Mouse (Mus musculus): ENCODE measurements around the gene Olfr420. TPM values are rescaled to one million over a fixed set of nuclear protein-coding genes. Genes with fewer than 3 reads are reported as not detected.

Gene Olfr420
- not detected in 2 replicates for polyA plus RNA-seq (2015; fragmentation: Nextera tagmentation; extraction: Ambion mirVana)

- no peak within 1 kb of the TSS for H3K9ac ChIP-seq
- no peaks in the 10 kb centered on the region for H3K27me3 ChIP-seq
- no peak within 1 kb of the TSS for H3K4me2 ChIP-seq (replicated peaks)
- H3K9me3 ChIP-seq: no peaks in the 10 kb centered on the region
- H3K4me3 ChIP-seq: no peak within 1 kb of the TSS
- 85% methylated on average over 1 of the region's 1 CpGs for WGBS
- no peak within 1 kb of the TSS for H3K27ac ChIP-seq
- H3K36me3 ChIP-seq: no peaks in the 10 kb centered on the region
- no peaks in the 10 kb centered on the region for H3K4me1 ChIP-seq
- ATAC-seq (ENCODE audit: low FRiP score, low read depth): no peak
Measured at GRCm38 (mm10) chr1:174155333-174155732, at the start of gene Olfr420. Gene Olfr420, plus strand, starts transcription at chr1:174155633.

GRCm38 (mm10) chr1:174121062-174121461 is 34.4 kb upstream of the Olfr420 start, which contains the start of gene Olfr231:
Gene Olfr231, minus strand, starts transcription at chr1:174121162.
- no peak within 1 kb of the TSS for H3K9ac ChIP-seq
- no peaks in the 10 kb centered on the region for H3K9me3 ChIP-seq
- H3K27ac ChIP-seq: no peak within 1 kb of the TSS
- no peak for ATAC-seq (ENCODE audit: low FRiP score, low read depth)
- no peak within 1 kb of the TSS for H3K4me2 ChIP-seq (replicated peaks)
- H3K27me3 ChIP-seq: no peaks in the 10 kb centered on the region
- H3K36me3 ChIP-seq: no peaks in the 10 kb centered on the region
- 50% methylated on average over 2 of the region's 2 CpGs for WGBS
- H3K4me3 ChIP-seq: no peak within 1 kb of the TSS
- H3K4me1 ChIP-seq: no peaks in the 10 kb centered on the region

DNA sequence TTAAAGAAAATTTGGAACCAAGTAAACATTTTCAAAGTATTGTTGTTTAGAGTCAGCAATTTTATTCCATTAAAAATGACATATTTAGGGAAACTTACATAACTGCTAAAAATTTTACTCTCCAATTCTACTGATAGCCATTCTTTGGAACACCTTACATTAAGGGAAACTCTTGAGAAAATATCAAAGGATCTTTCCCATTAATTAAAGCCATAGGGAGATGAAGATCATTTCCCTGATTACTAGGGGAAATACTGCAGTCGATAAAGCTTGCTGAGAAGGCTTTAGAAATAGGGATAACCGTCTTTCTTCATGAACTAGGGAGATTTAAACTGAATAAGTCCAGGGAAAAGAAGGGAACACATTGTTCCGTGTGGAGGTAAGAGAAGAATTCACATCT is 24.2 kb upstream of the Olfr420 start, which contains the start of gene Olfr424:
TSS of gene Olfr424 (plus strand) at position 301 of the 400 bp plus-strand sequence.
- Histone ChIP-seq H3K9ac (no peak within 1 kb of the TSS), H3K27me3 (no peaks in the 10 kb centered on the region), H3K27ac (no peak within 1 kb of the TSS), H3K36me3 (no peaks in the 10 kb centered on the region), H3K4me1 (no peaks in the 10 kb centered on the region), H3K9me3 (no peaks in the 10 kb centered on the region), H3K4me2 (replicated peaks) (no peak within 1 kb of the TSS), H3K4me3 (no peak within 1 kb of the TSS)
- 72% methylated on average over 3 of the region's 3 CpGs for WGBS
- ATAC-seq (ENCODE audit: low FRiP score, low read depth): no peak

- H3K27me3 ChIP-seq: no peaks in the 10 kb centered on the region
- no peak overlapping the region for H3K9ac ChIP-seq
- no peaks in the 10 kb centered on the region for H3K9me3 ChIP-seq
- H3K4me1 ChIP-seq: no peaks in the 10 kb centered on the region
- no peaks in the 10 kb centered on the region for H3K36me3 ChIP-seq
- no peak for ATAC-seq (ENCODE audit: low FRiP score, low read depth)
- no peak overlapping the region for H3K27ac ChIP-seq
- H3K4me2 ChIP-seq (replicated peaks): no peak overlapping the region
- H3K4me3 ChIP-seq: no peak overlapping the region
- 58% methylated on average over 3 of the region's 3 CpGs for WGBS
Measured at GRCm38 (mm10) chr1:174131999-174132398, 23.4 kb upstream of the Olfr420 start.

GRCm38 (mm10) chr1:174141384-174141783 is 14.0 kb upstream of the Olfr420 start:
- Histone ChIP-seq H3K27me3 (no peaks in the 10 kb centered on the region), H3K4me2 (replicated peaks) (no peak overlapping the region), H3K4me1 (no peaks in the 10 kb centered on the region), H3K9me3 (no peaks in the 10 kb centered on the region), H3K36me3 (no peaks in the 10 kb centered on the region), H3K9ac (no peak overlapping the region), H3K4me3 (no peak overlapping the region), H3K27ac (no peak overlapping the region)
- no peak for ATAC-seq (ENCODE audit: low FRiP score, low read depth)
- 72% methylated on average over 2 of the region's 2 CpGs for WGBS

DNA sequence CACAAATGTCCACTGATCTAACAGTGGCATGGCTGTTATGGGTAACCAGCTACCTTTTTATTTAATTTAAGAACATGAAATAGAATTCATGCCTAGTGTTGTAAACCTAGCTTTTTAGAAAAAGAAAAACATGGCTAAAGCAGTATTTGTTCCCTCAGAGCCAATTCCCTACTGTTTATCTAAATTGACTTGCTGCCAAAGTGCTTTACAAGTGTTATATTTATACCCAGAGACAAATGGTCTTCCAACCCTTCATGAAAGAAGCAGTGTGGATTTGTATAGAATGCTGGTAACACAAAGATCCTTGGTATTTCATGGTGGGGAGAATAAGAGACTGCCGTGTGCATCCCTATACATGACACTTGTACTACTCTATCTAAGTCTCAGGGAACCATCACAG is 8.7 kb upstream of the Olfr420 start:
- WGBS: 93% methylated on average over 1 of the region's 1 CpGs
- H3K27ac ChIP-seq: no peak overlapping the region
- H3K27me3 ChIP-seq: no peaks in the 10 kb centered on the region
- no peak overlapping the region for H3K4me2 ChIP-seq (replicated peaks)
- no peaks in the 10 kb centered on the region for H3K4me1 ChIP-seq
- H3K9ac ChIP-seq: no peak overlapping the region
- no peak for ATAC-seq (ENCODE audit: low FRiP score, low read depth)
- H3K4me3 ChIP-seq: no peak overlapping the region
- H3K36me3 ChIP-seq: no peaks in the 10 kb centered on the region
- H3K9me3 ChIP-seq: no peaks in the 10 kb centered on the region

- ATAC-seq (ENCODE audit: low FRiP score, low read depth): no peak
- no peaks in the 10 kb centered on the region for H3K27me3 ChIP-seq
- no peak overlapping the region for H3K27ac ChIP-seq
- H3K4me3 ChIP-seq: no peak overlapping the region
- no peaks in the 10 kb centered on the region for H3K9me3 ChIP-seq
- WGBS: 84% methylated on average over 2 of the region's 2 CpGs
- no peak overlapping the region for H3K9ac ChIP-seq
- no peak overlapping the region for H3K4me2 ChIP-seq (replicated peaks)
- H3K4me1 ChIP-seq: no peaks in the 10 kb centered on the region
- H3K36me3 ChIP-seq: no peaks in the 10 kb centered on the region
Measured at GRCm38 (mm10) chr1:174149289-174149688, 6.1 kb upstream of the Olfr420 start.

GRCm38 (mm10) chr1:174157622-174158021 is 2.2 kb downstream of the Olfr420 start:
- Histone ChIP-seq H3K4me3 (no peak overlapping the region), H3K9me3 (no peaks in the 10 kb centered on the region)
- WGBS: 86% methylated on average over 3 of the region's 3 CpGs

DNA sequence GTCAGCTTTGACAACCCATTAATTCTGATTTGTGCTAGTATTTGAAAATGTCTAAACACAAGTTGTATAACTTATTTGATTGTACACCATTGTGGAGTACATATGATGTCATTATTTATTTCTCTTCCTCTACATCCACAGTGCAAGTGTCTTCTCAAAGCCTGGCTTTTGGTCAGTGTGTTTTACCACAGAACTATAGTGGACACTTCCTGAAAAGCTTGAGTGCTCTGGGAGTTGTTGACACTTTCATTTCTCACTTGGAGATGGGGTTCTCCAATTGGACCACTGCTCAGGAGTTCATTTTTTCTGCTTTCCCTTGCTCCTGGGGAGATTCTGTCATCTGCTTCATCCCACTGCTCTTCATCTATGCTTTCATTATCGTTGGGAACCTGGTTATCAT is 3.1 kb downstream of the Olfr420 start:
- H3K4me2 ChIP-seq (replicated peaks): no peak overlapping the region
- 76% methylated on average over 1 of the region's 1 CpGs for WGBS

More at GRCm38 (mm10) chr1:174157622-174158021, 2.2 kb downstream of the Olfr420 start:
- Histone ChIP-seq H3K9ac (no peak overlapping the region), H3K27ac (no peak overlapping the region), H3K4me1 (no peaks in the 10 kb centered on the region), H3K4me2 (replicated peaks) (no peak overlapping the region), H3K27me3 (no peaks in the 10 kb centered on the region), H3K36me3 (no peaks in the 10 kb centered on the region)
- no peak for ATAC-seq (ENCODE audit: low FRiP score, low read depth)

DNA sequence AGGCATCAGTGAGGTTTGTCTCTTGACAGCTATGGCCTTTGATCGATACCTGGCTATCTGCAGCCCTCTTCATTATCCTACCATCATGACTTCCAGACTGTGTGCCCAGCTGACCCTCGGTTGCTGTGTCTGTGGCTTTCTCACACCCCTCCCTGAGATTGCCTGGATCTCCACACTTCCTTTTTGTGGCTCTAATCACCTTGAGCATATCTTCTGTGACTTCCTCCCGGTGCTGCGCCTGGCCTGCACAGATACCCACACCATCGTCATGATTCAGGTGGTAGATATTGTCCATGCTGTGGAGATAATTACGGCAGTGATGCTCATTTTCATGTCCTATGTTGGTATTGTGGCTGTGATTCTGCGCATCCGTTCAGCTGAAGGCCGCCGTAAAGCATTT is 3.7 kb downstream of the Olfr420 start:
- ATAC-seq (ENCODE audit: low FRiP score, low read depth): no peak
- WGBS: 83% methylated on average over 10 of the region's 10 CpGs
- no peak overlapping the region for H3K4me2 ChIP-seq (replicated peaks)
- H3K4me3 ChIP-seq: no peak overlapping the region
- H3K9me3 ChIP-seq: no peaks in the 10 kb centered on the region
- H3K4me1 ChIP-seq: no peaks in the 10 kb centered on the region
- H3K27ac ChIP-seq: no peak overlapping the region
- no peaks in the 10 kb centered on the region for H3K27me3 ChIP-seq
- no peaks in the 10 kb centered on the region for H3K36me3 ChIP-seq
- no peak overlapping the region for H3K9ac ChIP-seq

More for the DNA sequence above, 3.1 kb downstream of the Olfr420 start:
- Histone ChIP-seq H3K9me3 (no peaks in the 10 kb centered on the region), H3K4me3 (no peak overlapping the region), H3K4me1 (no peaks in the 10 kb centered on the region), H3K9ac (no peak overlapping the region), H3K27me3 (no peaks in the 10 kb centered on the region), H3K36me3 (no peaks in the 10 kb centered on the region), H3K27ac (no peak overlapping the region)
- ATAC-seq (ENCODE audit: low FRiP score, low read depth): no peak

DNA sequence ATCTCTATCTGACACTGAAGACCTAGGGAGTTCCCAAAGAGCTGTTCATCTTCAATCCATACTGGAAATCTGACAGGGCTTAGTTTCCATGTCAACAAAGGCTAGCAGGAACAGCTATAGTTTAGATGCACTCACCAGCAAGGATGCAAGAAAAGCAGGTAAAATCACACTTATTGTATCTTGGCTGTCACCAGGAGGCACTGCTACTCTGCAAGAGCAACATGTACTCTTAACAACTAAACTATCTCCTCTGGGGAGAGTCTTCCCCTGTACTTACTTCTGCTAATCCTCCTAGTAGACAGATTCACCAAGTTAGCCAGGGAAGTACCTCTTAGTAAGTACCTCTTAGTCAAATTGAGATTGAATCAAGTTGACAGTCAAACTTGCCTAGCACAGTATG is 13.6 kb downstream of the Olfr420 start:
- Histone ChIP-seq H3K4me3 (no peak overlapping the region), H3K27me3 (no peaks in the 10 kb centered on the region), H3K4me1 (no peaks in the 10 kb centered on the region), H3K27ac (no peak overlapping the region), H3K36me3 (no peaks in the 10 kb centered on the region), H3K9me3 (no peaks in the 10 kb centered on the region), H3K9ac (no peak overlapping the region), H3K4me2 (replicated peaks) (no peak overlapping the region)
- ATAC-seq (ENCODE audit: low FRiP score, low read depth): no peak

GRCm38 (mm10) chr1:174170706-174171501 is 15.5 kb downstream of the Olfr420 start:
- ATAC-seq (ENCODE audit: low FRiP score, low read depth): no peak
- no peak overlapping the region for H3K4me3 ChIP-seq
- no peaks in the 10 kb centered on the region for H3K27me3 ChIP-seq
- H3K27ac ChIP-seq: no peak overlapping the region
- H3K4me1 ChIP-seq: no peaks in the 10 kb centered on the region
- no peaks in the 10 kb centered on the region for H3K36me3 ChIP-seq
- no peak overlapping the region for H3K4me2 ChIP-seq (replicated peaks)
- H3K9ac ChIP-seq: no peak overlapping the region
- no peaks in the 10 kb centered on the region for H3K9me3 ChIP-seq
- WGBS: 78% methylated on average over 5 of the region's 5 CpGs

GRCm38 (mm10) chr1:174171537-174171936 is 16.1 kb downstream of the Olfr420 start:
- H3K36me3 ChIP-seq: no peaks in the 10 kb centered on the region
- H3K27ac ChIP-seq: no peak overlapping the region
- ATAC-seq (ENCODE audit: low FRiP score, low read depth): no peak; the same call in 1 of the 2 replicates
- no peaks in the 10 kb centered on the region for H3K27me3 ChIP-seq
- WGBS: 52% methylated on average over 2 of the region's 2 CpGs
- H3K4me3 ChIP-seq: no peak overlapping the region
- H3K4me1 ChIP-seq: no peaks in the 10 kb centered on the region
- no peaks in the 10 kb centered on the region for H3K9me3 ChIP-seq
- no peak overlapping the region for H3K4me2 ChIP-seq (replicated peaks)
- H3K9ac ChIP-seq: no peak overlapping the region

All from limb, embryonic 13.5 days (tissue).